Mouse (Mus musculus) c-Kit-negative CD71-positive TER-119-positive erythroid progenitor cells, embryonic 14.5 days (primary cell): Measurements from ENCODE around the gene Sec14l4.
A peak's percentile ranks its signal among the peaks of the same experiment; 100 is the strongest.

Experiments used
- DNase-seq: peaks from one replicate; pipeline ENCODE4 v3.0.0-alpha.2; 2013; ENCODE audit warnings: low read depth, low spot score

Sec14l4 gene

DNA sequence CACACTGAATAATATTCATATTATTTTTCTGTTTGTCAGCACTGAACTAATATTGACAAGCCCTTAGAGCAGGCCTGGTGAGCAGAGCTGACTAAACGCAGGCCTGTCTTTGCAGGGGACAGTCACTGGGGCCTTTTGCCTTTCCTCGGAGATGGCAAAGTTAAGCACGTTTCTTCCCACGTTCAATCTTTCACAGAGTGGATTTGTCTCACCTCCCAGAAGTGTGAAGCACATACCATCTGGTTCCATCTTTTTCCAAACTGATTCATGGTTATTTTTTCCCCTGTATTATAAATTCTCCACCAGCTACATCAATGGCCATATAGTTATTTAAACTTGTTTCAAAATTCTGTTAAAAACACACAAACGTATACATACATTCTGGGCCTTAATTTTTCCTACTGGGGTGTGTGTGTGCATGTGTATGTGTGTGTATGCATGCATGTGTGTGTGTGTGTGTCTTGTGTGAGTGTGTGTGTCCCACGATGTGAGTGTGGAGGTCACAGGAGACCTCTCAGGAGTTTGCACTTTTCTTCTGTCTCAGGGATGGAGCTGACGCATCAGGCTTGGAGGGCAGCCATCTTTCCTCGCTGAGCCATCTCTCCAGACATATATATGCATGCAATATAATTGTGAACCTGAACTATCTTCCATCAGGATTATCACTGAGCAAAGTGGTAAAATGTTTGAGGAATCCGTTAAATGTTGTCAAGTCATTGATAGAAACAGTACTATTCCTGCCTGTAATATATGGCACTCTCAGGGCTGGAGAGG is 3.5 kb upstream of the Sec14l4 start:
- DNase-seq: no peak

DNA sequence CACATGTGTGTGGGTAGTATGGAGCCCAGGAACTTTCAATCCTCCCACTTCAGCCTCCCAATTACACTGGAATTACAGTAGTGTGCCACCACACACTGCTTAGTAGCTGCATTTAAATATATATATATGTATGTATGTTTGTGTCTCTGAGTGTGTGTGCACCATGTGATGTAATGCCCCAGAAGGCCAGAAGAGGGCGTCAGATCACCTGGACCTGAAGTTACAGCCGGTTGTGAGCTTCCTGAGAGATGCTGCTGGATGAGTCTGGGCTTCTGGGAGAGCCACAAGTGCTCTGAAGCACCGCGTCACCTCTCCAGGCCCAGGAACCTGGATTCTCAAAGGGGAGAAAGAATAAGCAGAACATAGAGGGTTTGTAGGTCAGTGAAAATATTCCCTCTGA is 1.9 kb upstream of the Sec14l4 start:
- no peak for DNase-seq

DNA sequence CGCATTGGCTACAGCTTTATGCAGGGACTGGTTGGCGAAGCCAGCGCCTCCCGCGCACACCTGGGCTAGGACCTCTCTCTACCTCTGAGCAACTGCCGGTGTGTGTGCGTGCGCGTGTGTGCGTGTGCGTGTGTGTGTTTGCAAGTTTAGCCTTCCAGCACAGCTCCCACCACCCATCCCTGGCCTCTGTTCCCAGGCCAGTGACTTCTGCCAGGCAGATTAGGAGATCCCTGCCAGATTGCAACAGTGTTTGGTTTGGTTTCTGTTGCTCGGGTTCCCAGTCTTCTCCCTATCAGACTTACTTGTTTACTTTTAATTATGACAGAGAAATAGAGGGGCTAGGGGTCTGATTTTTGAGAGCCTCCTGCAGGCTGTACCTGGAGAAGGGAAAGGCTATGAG is 699 bp downstream of the Sec14l4 start:
- DNase-seq: no peak

DNA sequence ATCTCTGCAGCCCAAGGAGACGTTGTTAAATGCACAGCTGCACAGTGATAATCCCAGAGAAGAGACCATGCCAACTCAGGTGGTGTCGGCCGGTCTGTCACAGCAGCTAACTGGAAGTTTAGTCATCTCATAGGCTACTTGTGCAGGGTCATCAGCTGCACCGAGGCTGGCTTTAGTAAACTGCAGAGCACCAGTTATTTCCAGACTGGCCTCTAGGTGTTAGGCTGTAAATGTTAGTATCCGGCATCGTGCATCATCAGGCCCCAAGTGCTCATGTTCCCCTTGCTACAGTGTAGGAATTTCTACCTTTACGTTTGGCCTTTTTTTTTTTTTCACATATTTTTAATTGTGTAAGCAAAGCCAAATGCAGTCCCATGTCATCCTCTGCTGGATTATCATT is 2.2 kb downstream of the Sec14l4 start:
- DNase-seq: no peak

DNA sequence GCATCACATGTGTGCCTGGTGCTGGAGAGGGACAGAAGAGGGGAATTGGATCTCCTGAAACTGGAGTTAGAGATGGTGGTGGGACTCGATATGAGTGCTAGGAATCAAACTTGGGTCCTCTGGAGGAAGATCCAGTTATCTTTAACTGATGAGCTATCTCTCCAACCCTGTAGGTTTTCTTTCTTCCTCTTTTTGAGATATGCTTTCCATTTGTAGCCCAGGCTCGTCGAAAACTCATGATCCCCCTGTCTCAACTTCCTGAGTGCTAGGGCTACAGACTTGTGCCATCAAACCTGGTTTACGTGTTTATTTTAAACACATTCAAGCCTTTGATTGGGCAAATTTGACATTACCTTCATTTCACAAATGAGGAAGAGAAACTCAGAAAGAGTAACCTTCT is 2.9 kb downstream of the Sec14l4 start:
- no peak for DNase-seq

DNA sequence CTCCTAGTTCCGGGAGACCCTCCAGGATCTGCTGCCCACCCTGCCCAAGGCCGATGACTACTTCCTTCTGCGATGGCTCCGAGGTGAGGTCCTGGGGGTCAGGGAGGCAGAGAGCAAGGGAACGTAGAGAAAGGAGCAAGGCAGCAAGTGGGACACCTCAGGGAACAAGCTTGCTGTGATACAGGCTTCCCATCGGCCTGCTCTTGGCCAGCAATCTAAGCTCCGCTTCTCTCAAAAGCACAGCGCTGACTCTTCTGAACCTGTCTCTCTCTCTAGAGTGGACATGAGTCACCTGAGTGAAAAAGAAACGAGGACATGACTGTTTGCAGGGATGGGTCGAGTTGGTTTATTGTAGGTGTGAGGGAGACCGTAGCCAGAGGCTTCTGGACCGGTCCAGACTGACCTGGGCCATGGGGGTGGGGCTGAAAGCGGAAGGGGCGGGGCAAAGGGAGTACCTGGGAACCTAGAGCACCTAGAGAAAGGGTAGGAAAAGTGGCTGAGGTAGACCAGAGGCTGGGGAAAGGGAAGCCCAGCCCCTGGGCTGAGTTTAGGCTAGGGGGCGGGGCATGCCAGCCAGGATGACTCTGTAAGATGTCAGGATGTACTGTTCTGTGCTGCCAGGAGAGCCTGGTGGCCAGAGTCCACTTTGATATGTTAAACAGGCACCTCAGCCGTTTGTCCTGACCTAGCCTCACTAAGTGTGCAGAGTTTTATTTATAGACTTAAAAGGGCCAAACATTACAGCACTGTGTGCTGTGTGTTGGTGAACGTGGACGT is 4.0 kb downstream of the Sec14l4 start:
- DNase-seq: no peak

DNA sequence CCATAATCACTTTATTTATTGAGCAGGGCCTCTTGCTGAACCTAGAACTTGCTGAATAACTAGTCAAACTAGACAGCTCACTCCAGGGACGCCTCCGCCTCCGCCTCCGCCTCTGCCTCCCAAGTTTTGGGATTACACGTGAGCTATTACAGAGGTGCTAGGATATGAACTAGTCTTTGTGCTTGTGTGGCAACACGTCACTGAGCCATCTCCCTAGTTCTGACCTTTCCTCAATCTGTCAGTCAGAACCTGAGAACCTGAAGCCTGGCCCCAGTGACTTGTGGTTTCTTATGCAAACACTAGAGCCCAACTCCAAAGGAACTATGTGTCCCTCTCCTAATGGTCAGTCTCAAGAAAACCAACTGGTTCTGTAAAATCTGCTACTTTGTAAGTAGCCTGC is 4.7 kb downstream of the Sec14l4 start:
- no peak for DNase-seq

DNA sequence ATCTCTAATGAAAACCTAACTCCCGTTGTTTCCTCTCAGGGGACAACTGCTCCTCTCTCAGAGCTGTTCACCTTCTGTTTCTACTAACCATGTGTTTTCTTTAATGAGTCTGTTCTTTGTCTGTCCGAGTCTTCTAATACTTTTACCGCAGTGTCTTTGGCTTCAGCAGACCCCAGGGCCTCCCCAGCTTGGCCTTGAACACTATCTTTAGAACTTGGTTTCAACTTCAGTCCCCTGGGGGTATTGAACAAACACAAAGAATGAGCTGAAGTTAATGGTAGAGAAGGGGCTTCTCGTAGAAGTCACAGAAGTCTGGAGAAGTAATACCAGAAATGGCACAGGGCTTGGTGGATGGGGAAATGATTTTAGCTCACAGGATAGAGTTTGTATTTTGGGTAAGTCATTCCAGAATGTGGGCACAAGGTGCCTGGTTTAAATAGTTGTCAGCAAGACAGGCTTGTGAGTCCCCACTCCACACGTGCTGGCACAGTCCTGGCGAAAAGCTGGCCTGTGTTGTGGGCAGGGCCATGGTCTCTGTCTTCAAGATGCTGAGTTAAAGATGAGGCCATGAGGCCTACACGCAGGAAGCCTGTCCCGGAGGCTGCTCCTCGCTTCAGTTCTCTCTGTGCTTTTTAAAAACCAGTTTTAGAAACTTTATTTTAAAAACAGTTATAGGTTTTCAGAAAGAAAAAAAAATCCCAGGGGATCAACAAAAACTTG is 5.3 kb downstream of the Sec14l4 start:
- no peak for DNase-seq

DNA sequence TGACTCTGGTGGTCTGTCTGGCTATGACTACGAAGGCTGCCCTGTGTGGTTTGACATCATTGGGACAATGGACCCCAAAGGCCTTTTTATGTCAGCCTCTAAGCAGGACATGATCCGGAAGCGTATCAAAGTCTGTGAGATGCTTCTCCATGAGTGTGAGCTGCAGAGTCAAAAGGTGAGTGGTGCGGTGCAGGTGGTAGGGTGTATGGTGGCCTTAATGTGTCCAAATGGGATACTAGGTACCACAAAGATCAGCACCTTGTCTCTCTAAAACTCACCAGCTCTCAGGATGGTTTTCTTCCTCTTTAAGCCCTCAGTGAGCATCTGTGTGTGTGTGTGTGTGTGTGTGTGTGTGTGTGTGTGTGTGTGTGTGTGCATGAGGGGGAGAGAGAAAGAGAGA is 8.7 kb downstream of the Sec14l4 start:
- no peak for DNase-seq

DNA sequence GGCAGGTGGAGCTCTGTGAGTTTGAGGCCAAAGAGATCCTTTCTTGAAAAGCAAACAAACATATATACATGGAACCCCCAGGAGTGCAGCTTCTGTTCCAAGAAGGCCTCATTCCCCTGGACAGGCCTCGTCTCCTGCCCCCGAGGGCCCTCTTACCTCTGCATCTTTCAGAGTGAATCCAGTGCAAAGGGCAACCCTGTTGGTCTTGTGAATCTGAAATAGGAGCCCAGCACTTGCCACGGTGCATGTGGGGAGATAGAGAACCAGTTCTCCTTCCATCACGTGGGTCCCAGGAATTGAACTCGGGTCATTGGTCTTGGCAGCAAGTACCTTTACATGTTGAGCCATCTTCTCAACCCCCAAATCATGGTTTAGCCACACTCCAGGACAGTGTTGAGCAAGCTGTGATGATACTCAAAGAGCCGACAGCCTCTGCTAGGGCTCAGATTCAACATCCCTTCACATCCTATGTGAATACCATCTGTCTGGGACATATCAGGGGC is 9.9 kb downstream of the Sec14l4 start:
- no peak for DNase-seq

DNA sequence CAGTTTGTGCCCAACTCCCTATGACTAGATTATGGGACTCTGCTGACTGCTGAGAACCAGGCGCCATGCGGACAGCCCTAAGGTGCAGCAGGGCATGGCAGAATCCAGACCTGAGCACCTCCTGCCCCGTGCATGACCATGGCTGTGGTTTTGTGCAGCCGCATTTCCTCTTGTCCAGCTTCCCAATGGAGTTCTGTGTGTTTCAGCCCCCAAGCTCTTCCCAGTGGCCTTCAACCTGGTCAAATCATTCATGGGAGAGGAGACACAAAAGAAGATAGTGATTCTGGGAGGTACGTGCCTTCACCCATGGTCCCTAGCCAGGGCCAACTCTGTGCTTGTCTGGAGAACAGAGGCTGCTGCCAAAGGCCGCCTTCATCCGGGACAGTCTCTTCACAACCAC is 11.8 kb downstream of the Sec14l4 start:
- no peak for DNase-seq

DNA sequence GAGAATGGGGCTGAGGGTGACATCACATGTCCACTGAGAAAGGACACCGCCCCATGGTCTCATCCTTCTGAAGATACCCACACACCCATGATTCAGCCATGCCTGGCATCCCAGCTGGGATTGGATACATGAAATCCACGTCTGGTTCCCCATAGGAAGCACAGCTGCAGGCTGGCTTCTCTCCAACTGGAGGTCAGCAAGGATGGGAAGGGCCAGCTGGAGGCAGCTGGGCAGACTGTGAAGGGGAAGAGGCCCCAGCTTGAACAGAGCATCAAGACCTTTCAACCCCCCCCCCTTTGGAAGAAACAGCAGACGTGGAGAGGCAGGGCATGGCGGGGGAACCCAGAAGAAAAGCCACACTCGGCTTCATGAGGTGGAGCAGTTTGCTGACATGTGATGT is 15.3 kb downstream of the Sec14l4 start:
- DNase-seq: no peak

DNA sequence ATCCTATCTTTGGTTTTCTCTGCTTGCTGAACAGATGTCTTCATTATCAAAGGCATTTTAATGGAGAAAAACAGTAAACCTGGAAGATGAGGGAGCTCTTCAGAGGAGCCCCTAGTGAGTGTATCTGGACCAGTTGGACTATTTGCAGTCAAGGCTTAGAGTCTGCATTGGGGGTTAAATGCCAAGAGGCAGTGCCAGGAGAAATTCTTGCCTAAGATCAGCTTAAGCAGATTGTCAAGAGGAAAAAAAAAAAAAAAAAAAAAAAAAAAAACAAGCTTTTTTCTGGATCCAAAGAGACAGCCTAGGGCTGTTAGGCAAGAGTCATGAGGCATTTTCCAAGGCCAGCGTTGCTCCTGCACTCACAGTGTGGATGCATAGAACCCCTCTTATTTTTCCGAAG is 16.5 kb downstream of the Sec14l4 start:
- DNase-seq: no peak

DNA sequence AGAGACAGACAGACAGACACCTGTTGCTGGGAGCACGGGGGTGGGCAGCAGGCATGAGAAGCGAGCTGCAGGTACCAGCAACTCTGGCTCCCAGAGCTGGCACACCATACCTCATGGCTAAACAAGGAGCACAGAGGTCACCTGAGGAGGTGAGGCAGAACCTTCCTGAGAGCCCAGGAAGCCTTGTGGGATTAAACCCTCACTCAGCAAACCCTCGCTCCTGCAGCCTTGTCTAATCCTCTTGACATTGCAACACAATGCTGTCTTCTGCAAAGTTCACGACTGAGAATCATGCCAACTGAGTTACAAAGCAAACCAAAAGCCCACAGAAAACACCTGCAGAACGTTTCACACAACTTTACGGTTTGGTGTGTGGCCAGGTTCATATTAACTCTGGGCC is 17.2 kb downstream of the Sec14l4 start:
- no peak for DNase-seq

DNA sequence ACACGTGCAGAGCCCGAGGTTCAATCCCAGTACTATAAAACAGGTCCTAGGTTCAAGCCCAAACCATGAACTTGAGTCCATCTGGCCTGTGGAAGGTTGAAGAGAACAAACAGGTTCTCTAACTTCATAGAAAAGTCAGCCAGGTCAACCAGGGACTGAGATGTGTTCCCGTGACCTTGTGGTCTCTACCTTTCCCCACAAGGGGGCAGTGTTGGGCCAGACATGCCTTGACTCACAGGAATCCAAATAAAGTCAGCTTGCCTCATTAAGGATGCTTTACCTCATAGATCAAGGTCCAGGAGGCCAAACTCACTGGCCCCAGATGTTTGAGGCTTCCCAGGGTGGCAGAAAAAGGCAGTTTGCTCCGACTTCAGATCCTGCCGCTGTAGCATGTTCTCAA is 22.3 kb downstream of the Sec14l4 start:
- peak; percentile 40 for DNase-seq

DNA sequence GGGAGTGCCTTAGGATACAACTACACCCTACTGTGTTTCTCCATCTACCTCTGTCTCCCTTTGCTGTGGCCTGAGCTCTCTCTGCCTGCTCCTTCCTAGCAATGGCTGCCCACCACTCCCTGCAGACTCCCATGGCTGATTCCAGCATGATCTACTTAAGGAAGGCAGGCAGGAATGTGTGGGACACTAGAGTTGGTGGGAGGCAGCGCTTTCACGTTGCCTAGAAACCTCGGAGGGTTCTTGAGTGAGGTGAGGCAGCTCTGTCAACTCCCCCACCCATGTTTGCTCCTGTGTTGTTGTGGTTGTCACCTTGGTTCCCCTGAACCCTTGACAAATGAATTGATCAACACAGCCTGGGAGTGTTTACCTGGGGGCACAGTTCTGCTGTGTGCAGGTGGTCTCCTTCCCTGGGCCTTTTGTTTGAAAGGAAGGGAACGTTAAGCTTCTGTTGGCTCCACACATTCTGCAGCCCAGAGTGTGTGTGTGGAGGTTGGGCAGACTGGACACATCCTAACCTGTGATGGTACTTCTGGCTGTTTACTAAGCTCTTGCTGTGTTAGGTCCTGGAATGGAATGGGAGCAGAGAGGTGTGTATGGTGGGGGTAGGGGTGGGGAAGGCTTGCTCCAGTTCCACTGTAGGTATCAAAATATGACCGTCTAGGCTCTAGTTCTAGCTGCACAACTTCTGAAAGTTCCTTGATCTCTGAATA is 29.8 kb downstream of the Sec14l4 start:
- no peak for DNase-seq

DNA sequence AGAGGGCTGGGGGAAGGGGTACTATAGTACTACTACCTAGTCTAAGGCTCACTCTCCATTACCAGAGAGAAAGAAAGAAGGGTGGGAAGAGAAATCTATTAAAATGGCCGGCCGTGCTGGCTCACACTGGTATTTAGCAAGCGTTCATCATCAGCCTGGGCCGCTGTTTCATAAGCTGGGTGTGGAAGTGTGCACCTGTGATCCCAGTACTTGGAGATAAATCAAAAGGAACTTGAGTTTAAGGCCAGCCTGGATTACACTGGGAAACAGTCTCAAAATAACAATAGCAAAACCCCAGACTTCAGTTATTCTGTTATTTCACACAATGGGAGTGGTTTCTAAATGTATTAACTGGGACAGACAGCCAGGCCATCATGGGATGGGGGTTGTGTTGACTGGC is 31.3 kb downstream of the Sec14l4 start:
- DNase-seq: no peak

DNA sequence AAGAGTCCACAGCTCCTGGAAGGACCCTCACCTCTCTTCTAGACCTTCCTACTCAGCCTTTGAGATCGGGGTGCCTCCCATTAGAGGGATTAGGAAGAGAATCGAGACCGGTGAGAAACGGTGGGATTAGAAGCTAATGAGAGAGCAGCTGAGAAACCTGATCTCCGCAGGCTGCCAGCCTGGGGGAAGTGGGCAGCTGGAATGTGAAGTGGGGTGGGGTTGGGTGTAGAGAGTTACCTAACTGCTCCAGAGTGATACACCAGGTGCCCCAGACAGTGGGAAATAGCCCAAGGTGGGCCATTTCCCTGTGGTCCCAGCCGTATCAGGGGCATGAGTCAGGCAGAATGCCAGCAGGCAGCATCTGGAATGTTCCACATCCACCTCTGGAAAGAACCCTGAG is 31.7 kb downstream of the Sec14l4 start:
- DNase-seq: no peak

DNA sequence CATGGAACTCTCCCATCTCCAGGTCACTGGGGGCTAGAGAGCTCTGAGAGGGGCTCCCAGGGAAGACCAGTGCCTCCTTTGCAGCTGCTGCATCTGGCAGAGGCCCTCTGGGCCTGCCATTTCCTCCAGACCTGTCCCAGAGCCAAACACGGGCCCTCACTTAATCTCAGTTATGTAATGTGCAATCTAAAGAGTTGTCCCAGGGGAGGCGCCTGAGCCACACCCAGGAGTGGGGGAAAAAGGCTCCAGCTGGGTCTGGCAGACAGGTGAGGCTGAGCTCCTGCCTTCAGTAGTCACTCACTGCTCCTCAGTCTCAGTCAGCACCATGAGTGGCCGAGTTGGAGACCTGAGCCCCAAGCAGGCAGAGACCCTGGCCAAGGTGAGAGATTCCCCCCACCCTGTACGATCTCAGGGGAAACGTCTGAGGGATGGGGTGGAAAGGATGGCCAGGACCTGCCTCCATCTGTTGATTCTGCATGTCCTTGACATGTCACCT is 33.4 kb downstream of the Sec14l4 start, which contains the start of gene Sec14l3:
Gene Sec14l3, plus strand, starts transcription at position 215 of the 496 bp plus-strand sequence.
- no peak for DNase-seq

DNA sequence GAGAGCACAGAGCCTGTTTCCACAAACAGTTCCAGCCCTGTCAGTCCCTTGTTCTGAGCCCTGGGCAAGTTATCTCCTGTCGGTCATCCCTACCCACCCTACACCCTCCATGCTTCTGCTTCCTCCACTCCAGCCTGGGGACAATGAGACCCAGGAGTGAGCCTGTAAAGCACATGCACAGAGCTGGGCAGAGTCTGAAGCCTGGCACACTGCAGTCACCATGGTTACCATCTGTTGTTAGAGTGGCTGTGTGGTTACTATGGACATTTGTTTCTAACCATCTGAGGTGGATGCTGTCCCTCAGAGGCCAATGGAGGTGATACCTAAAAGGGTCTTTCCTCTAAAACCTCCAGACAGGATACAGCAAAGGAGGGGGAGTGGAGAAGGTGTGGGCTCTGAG is 38.4 kb downstream of the Sec14l4 start:
- no peak for DNase-seq

DNA sequence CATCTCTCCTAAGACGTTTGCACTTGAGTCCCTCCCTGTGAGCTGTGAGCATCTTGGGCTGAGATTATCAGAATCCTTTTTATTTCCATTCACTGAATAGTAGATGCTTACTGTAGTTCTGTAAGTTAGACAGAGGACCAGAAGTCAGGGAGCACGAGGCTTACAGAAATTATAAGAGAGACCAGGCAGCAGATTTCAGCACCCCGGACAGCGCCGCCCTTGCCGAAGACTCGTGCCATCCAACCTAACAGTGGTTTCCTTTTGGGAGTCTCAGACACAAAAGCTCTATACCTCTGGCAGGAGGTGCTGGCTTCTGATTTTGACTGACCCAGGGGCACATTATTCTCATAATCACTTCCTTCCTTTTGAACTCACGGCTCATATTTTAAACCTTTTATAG is 45.4 kb downstream of the Sec14l4 start:
- DNase-seq: no peak
